Mouse (Mus musculus): ENCODE results near the gene Hsd17b7.

Gene Hsd17b7

GRCm38 (mm10) chr1:169939345-169939744 lies 29.7 kb downstream of the Hsd17b7 start:
- DNase-seq (ENCODE audit: extremely low read depth, low read depth, low spot score): no peak

DNA sequence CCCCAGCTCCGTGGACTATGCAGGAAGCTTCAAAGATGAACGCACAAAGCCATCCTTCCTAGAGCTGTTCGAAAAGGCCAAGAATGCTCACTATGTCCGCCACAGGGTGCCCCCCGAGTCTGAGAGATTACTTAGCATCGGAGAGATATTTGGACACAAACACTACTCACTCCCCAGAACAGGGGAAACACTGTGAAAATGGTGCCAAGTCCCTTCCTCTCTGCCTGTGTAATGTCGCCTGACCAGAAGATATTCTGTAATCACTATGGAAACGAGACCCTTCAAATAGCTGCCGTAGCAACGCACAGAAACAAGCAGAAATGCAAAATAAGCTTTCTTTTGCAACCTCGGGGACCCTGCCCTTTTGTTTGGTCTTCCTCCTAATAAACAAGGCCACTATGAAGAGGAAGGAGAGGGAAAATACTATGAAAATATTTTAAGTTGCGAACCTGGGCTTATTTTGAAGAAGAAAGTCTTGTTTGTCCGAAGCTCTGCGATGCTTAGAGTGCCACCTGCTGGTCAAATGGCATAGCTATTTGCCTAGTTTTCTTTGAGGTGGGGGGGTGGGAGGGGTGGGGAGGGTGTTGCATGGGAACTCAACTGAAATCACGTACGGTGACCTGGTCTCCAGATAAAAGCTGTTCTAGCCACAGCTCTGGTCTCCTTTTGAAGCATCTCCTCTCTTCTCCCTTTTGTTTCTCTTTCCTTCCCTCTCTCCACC lies 34.9 kb downstream of the Hsd17b7 start:
- DNase-seq (ENCODE audit: extremely low read depth, low read depth, low spot score): no peak

- DNase-seq (ENCODE audit: extremely low read depth, low read depth, low spot score): no peak
Measured at GRCm38 (mm10) chr1:169932122-169932746, 36.8 kb downstream of the Hsd17b7 start.

DNA sequence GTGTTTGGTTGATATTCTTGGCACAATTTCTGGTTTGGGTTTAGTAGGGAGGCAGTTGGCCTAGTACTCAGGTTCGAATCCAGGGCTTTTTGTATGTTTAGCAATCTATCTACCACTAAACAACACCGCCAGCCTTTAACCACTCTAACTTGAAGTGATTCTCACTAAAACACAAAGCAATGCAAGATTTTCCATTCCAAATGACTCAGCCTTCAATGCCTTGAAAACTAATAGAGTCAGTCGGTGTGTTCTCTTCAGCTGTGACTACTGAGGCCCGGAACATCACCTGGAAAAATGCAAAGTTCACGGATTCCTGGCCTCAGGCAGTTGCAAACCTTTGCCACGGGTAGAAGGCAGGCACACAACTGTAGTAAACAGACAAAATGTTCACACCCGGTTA lies 37.3 kb downstream of the Hsd17b7 start:
- no peak for DNase-seq (ENCODE audit: extremely low read depth, low read depth, low spot score)

- no peak for DNase-seq (ENCODE audit: extremely low read depth, low read depth, low spot score)
Measured at GRCm38 (mm10) chr1:169928454-169928971, 40.5 kb downstream of the Hsd17b7 start, which contains the start of gene Ccdc190. Ccdc190 (plus strand) TSS chr1:169928648.

DNA sequence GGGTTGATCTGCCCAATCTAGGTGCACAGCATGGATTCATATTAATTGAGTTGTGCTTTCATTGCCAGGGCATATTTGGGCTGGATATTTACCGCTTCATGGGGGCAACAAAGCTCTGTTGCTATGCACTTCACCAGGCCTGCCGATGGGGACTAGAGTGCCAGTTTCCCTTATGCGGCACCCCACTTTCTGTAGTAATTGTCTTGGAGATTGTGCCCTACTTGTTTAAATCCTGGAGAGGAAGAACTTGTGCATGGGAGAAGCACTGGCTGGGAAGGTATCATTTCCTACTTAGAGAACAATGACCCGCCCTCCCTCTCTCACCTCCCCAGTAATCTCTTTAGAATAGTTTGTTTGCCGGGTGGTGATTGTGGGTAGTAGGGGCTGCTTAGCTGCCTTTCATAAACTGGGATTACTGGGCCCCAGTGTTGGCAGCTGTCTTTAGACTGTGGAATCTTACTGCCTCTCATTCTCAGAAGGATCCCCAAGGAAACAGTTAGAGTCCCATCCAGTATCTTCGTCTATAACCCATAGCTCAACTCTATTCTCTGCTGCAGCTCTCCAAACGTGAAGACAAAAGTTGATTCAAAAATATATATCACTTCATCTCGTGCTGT lies 41.2 kb downstream of the Hsd17b7 start:
- DNase-seq (ENCODE audit: extremely low read depth, low read depth, low spot score): no peak

- DNase-seq (ENCODE audit: extremely low read depth, low read depth, low spot score): no peak
Measured at GRCm38 (mm10) chr1:169924567-169924966, 44.5 kb downstream of the Hsd17b7 start.

DNA sequence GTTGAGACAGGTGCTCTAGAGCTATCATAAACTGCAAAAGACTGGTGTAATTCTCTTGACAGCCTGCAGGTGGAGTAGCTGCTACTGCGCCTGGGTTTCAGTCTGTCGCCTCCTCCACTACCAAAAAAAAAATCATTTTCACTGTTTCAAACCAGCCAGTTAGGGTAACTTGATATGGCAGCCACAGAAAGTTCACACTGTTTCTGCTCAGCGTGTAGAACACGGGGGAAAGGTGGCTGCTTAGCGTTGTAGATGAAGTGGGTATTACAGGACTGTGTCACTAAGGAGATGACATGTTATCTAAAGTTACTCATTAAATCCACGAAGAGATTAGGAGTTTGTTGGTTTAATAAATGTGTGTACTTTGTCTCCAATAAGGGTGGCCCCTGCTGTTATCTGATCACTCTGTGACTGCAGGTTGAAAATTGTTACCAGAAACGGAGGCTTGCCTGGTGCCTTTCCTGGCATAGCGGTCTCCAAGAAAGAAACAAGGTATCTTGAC lies 47.3 kb downstream of the Hsd17b7 start:
- DNase-seq (ENCODE audit: extremely low read depth, low read depth, low spot score): no peak

- no peak for DNase-seq (ENCODE audit: extremely low read depth, low read depth, low spot score)
Measured at GRCm38 (mm10) chr1:169919211-169919610, 49.8 kb downstream of the Hsd17b7 start.

- DNase-seq (ENCODE audit: extremely low read depth, low read depth, low spot score): no peak
Measured at GRCm38 (mm10) chr1:169917998-169918397, 51.0 kb downstream of the Hsd17b7 start.

- no peak for DNase-seq (ENCODE audit: extremely low read depth, low read depth, low spot score)
Measured at GRCm38 (mm10) chr1:169917115-169917796, 51.8 kb downstream of the Hsd17b7 start.

- no peak for DNase-seq (ENCODE audit: extremely low read depth, low read depth, low spot score)
Measured at GRCm38 (mm10) chr1:169916659-169917058, 52.4 kb downstream of the Hsd17b7 start.

DNA sequence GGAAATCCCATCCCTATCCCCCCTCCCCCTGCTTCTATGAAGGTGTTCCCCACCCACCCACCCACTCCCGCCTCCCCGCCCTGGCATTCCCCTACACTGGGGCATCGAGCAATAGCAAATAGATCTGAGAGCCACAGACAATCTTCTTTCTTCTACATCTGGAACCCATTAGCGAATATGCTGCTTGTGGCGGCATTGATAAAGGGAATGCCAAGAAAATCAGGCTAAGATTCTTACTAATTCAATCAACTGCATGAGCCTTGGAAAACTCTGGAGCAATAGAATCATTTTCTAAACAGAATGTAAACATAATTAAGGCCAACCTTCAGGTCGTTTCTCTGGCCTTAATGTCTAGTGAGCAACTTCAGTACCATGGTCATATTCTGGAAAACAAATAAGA lies 57.5 kb downstream of the Hsd17b7 start:
- no peak for DNase-seq (ENCODE audit: extremely low read depth, low read depth, low spot score)

GRCm38 (mm10) chr1:169910751-169911150 lies 58.3 kb downstream of the Hsd17b7 start:
- DNase-seq (ENCODE audit: extremely low read depth, low read depth, low spot score): no peak

- DNase-seq (ENCODE audit: extremely low read depth, low read depth, low spot score): no peak
Measured at GRCm38 (mm10) chr1:169909659-169910058, 59.4 kb downstream of the Hsd17b7 start.

DNA sequence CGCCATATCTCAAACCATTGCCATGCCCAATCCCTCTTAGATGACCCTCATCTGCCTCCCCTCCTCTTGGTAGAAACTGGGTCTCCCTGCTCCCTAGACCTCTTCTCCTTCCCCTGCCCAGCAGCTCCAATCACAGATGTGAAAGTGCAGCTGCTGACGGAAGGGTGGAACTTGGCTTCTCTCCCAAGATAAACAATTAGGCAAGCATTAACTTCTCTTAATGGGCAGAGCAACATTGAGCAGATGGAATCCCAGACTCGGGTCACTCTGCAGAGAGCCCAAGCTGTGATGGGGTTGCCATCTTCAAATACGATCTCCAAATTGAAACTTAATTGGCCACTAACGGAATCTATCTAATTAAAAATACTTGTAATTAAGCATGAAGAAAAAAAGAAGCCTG lies 59.9 kb downstream of the Hsd17b7 start:
- no peak for DNase-seq (ENCODE audit: extremely low read depth, low read depth, low spot score)

DNA sequence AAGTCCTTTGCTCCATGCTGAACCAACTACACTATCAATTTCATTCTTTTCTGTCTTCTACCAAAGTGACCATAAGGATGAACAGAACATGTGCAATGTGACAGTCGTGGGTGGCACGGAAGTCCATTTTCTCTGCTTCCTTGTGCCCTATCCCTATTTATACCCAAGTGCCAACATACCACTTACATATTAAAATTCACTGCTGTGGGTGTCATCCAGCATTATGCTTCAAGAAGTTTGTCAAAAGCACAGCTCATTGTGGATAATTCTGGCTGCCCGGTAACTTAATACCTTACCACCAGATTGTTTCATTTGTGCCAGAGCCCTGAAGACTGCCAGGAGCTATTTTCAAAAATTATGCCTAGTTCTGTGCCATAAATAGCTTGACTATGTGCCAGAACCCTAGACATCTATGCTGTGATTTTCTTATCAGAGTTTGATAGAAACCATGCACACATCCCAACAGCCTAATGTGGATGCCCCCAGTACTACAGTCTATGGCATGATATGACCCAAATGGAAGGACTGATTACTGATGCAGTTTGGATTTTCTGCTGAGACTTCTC lies 68.2 kb downstream of the Hsd17b7 start:
- DNase-seq (ENCODE audit: extremely low read depth, low read depth, low spot score): no peak
